Comparison of ENCODE assay signal across 31 mouse cellular contexts in genomic region chr12:9279893-9280605, GRCm38 (mm10).
DNase-seq lines count a peak whose midpoint lies in the region; ATAC-seq and TF ChIP-seq lines count a peak whose summit lies in the region.
"Had no signal": no experiment of that assay in that cellular context is flagged by ENCODE, and none has a peak within 500 bp of the region (broad histone marks: within the 10 kb centered on the region; RNA-seq: fewer than 3 reads in every experiment).

No protein-coding gene starts in this region.

- 39% methylated on average over 5 of the region's 5 CpGs for WGBS in forebrain, embryonic 14.5 days
- 42% methylated on average over 5 of the region's 5 CpGs for WGBS in forebrain, embryonic 11.5 days
- 35% methylated on average over 5 of the region's 5 CpGs for WGBS in embryonic facial prominence, embryonic 11.5 days

- ATAC-seq in forebrain, embryonic 14.5 days = no peak
- ATAC-seq in forebrain, embryonic 11.5 days (replicated peaks; ENCODE audit: low FRiP score) = no peak
- no peak for ATAC-seq in embryonic facial prominence, embryonic 11.5 days (replicated peaks; ENCODE audit: insufficient number of reproducible peaks, low FRiP score, low TSS enrichment, low read depth)
- ATAC-seq: activated CD4-positive, CD25-positive, alpha-beta regulatory T cell, adult 4 months; forebrain, postnatal 0 days; hindbrain, postnatal 0 days; intestine, embryonic 15.5 days; liver, embryonic 12.5 days; liver, postnatal 0 days; lung, postnatal 0 days had no signal

- no peak overlapping the region for H3K4me3 ChIP-seq in forebrain, embryonic 14.5 days (ENCODE audit: low read depth, low read length)
- no peak overlapping the region for H3K4me3 ChIP-seq in forebrain, embryonic 11.5 days (ENCODE audit: low read depth, low read length)
- no peak overlapping the region for H3K4me3 ChIP-seq in embryonic facial prominence, embryonic 11.5 days (ENCODE audit: low read depth, low read length)
- no peak overlapping the region for H3K4me3 ChIP-seq in embryonic fibroblast, embryonic 13.5 days (ENCODE audit: insufficient read depth, low read length)
- H3K4me3 ChIP-seq: forebrain, embryonic 10.5 days; hindbrain, embryonic 10.5 days; intestine, embryonic 15.5 days; layer of hippocampus, adult 2 months; liver, embryonic 12.5 days; myocyte; neural tube, embryonic 12.5 days had no signal

- no peak for TF ChIP-seq CTCF in embryonic fibroblast, embryonic 13.5 days (IDR thresholded peaks at IDR 0.05; ENCODE audit: borderline replicate concordance, insufficient read depth, low read length)

- no peak for TF ChIP-seq POLR2A in embryonic fibroblast, embryonic 13.5 days (IDR thresholded peaks at IDR 0.05; ENCODE audit: low read depth, low read length)

- H3K4me1 ChIP-seq in forebrain, embryonic 14.5 days (ENCODE audit: control insufficient read depth, insufficient read depth, low read length) = no peaks in the 10 kb centered on the region
- no peaks in the 10 kb centered on the region for H3K4me1 ChIP-seq in forebrain, embryonic 11.5 days (replicated peaks; ENCODE audit: control insufficient read depth, insufficient read depth, low read length)
- H3K4me1 ChIP-seq in embryonic facial prominence, embryonic 11.5 days (ENCODE audit: control insufficient read depth, insufficient read depth, low read length) = no peaks in the 10 kb centered on the region
- H3K4me1 ChIP-seq in embryonic fibroblast, embryonic 13.5 days (ENCODE audit: control insufficient read depth, insufficient read depth, low read length) = 0 out of 2 replicates have a peak, but pooled peaks cover 2% of the 10 kb centered on the region
- H3K4me1 ChIP-seq: intestine, embryonic 15.5 days; liver, embryonic 12.5 days; neural tube, embryonic 12.5 days had no signal

- H3K9ac ChIP-seq in forebrain, embryonic 14.5 days (ENCODE audit: low read length) = no peak overlapping the region
- no peak overlapping the region for H3K9ac ChIP-seq in forebrain, embryonic 11.5 days (ENCODE audit: low read length)
- no peak overlapping the region for H3K9ac ChIP-seq in embryonic facial prominence, embryonic 11.5 days (replicated peaks; ENCODE audit: low read length)
- H3K9ac ChIP-seq: forebrain, postnatal 0 days; intestine, embryonic 15.5 days; liver, embryonic 12.5 days; liver, postnatal 0 days; neural tube, embryonic 12.5 days had no signal

- no peaks in the 10 kb centered on the region for H3K27me3 ChIP-seq in forebrain, embryonic 14.5 days (replicated peaks; ENCODE audit: control insufficient read depth, insufficient read depth, low read length)
- H3K27me3 ChIP-seq in forebrain, embryonic 11.5 days (ENCODE audit: control insufficient read depth, insufficient read depth, low read length) = no peaks in the 10 kb centered on the region
- no peaks in the 10 kb centered on the region for H3K27me3 ChIP-seq in embryonic facial prominence, embryonic 11.5 days (ENCODE audit: control insufficient read depth, insufficient read depth, low read length)
- H3K27me3 ChIP-seq: intestine, embryonic 15.5 days; liver, embryonic 12.5 days; neural tube, embryonic 12.5 days had no signal

- peak; percentile 4 for DNase-seq in forebrain, embryonic 14.5 days (ENCODE audit: low spot score)
- no peak for DNase-seq in forebrain, embryonic 11.5 days (ENCODE audit: low spot score)
- DNase-seq in NIH3T3 (ENCODE audit: low read depth) = peak; percentile 72
- DNase-seq in embryonic facial prominence, embryonic 11.5 days (ENCODE audit: low spot score) = peak; percentile 53
- no peak for DNase-seq in cerebellum, postnatal 36 days
- no peak for DNase-seq in adrenal gland, adult 2 months
- DNase-seq in adrenal gland, postnatal 14 days = no peak
- DNase-seq: adrenal gland, adult 8-10 months; cerebellum, adult 11-12 months; cerebellum, postnatal 10 days; forebrain, postnatal 0 days; heart, postnatal 14 days; kidney, adult 2 months; kidney, postnatal 36 days; left cerebral cortex, postnatal 4 days; liver, postnatal 0 days; right cerebral cortex, adult 18-20 months; spleen, adult 18-20 months; thymus, postnatal 14 days had no signal

- H3K36me3 ChIP-seq in forebrain, embryonic 14.5 days (ENCODE audit: control insufficient read depth, insufficient read depth, low read length) = no peaks in the 10 kb centered on the region
- H3K36me3 ChIP-seq in forebrain, embryonic 11.5 days (ENCODE audit: control insufficient read depth, insufficient read depth, low read length) = no peaks in the 10 kb centered on the region
- no peaks in the 10 kb centered on the region for H3K36me3 ChIP-seq in embryonic facial prominence, embryonic 11.5 days (replicated peaks; ENCODE audit: control insufficient read depth, insufficient read depth, low read depth, low read length)
- H3K36me3 ChIP-seq: forebrain, embryonic 10.5 days; hindbrain, embryonic 10.5 days; intestine, embryonic 15.5 days; liver, embryonic 12.5 days; neural tube, embryonic 12.5 days had no signal

- H3K27ac ChIP-seq in forebrain, embryonic 14.5 days (ENCODE audit: low read depth, low read length) = no peak overlapping the region
- H3K27ac ChIP-seq in forebrain, embryonic 11.5 days (ENCODE audit: low read depth, low read length) = no peak overlapping the region
- H3K27ac ChIP-seq in embryonic facial prominence, embryonic 11.5 days (replicated peaks; ENCODE audit: low read depth, low read length) = no peak overlapping the region
- peak overlapping the region; percentile 80 for H3K27ac ChIP-seq in embryonic fibroblast, embryonic 13.5 days (ENCODE audit: insufficient read depth, low read length)
- H3K27ac ChIP-seq: forebrain, embryonic 10.5 days; hindbrain, embryonic 10.5 days; hindbrain, postnatal 0 days; intestine, embryonic 15.5 days; layer of hippocampus, adult 2 months; liver, embryonic 12.5 days; neural tube, embryonic 12.5 days had no signal

- no peak overlapping the region for H3K4me2 ChIP-seq in forebrain, embryonic 14.5 days (ENCODE audit: low read length)
- H3K4me2 ChIP-seq in forebrain, embryonic 11.5 days (ENCODE audit: low read depth, low read length, severe bottlenecking) = no peak overlapping the region
- no peak overlapping the region for H3K4me2 ChIP-seq in embryonic facial prominence, embryonic 11.5 days (ENCODE audit: low read depth, low read length)
- H3K4me2 ChIP-seq: intestine, embryonic 15.5 days; liver, embryonic 12.5 days; midbrain, embryonic 11.5 days; neural tube, embryonic 12.5 days had no signal

- no peaks in the 10 kb centered on the region for H3K9me3 ChIP-seq in forebrain, embryonic 14.5 days (replicated peaks; ENCODE audit: control insufficient read depth, low read length)
- H3K9me3 ChIP-seq in forebrain, embryonic 11.5 days (ENCODE audit: control insufficient read depth, low read length) = no peaks in the 10 kb centered on the region
- H3K9me3 ChIP-seq in embryonic facial prominence, embryonic 11.5 days (replicated peaks; ENCODE audit: control insufficient read depth, low read length) = no peaks in the 10 kb centered on the region
- H3K9me3 ChIP-seq: forebrain, embryonic 10.5 days; hindbrain, embryonic 10.5 days; intestine, embryonic 15.5 days; liver, embryonic 12.5 days; neural tube, embryonic 12.5 days had no signal

Comparison
In these comparisons a context has a peak if more than half of its experiments do, and no peak if none do; other contexts are left out.
1. DNase-seq: peak in forebrain, embryonic 14.5 days (single experiment), NIH3T3 (single experiment) and embryonic facial prominence, embryonic 11.5 days (single experiment); none in forebrain, embryonic 11.5 days (single experiment), cerebellum, postnatal 36 days (0 of 2), adrenal gland, adult 2 months (single experiment) and adrenal gland, postnatal 14 days (single experiment).